ENCODE assay signal across 9 mouse cellular contexts in genomic region chr8:117379131-117379530, GRCm38 (mm10).
A peak's percentile ranks its signal among the peaks of the same experiment; 100 is the strongest.
DNase-seq lines count a peak whose midpoint lies in the region; ATAC-seq lines count a peak whose summit lies in the region.
"Had no signal": no experiment of that assay in that cellular context is flagged by ENCODE, and none has a peak within 500 bp of the region (broad histone marks: within the 10 kb centered on the region; RNA-seq: fewer than 3 reads in every experiment).

No protein-coding gene starts in this region.

- peaks cover 19% of the 10 kb centered on the region for H3K4me1 ChIP-seq in forebrain, embryonic 10.5 days
- peaks cover 17% of the 10 kb centered on the region for H3K4me1 ChIP-seq in forebrain, embryonic 16.5 days (replicated peaks; ENCODE audit: control insufficient read depth, insufficient read depth, low read length)
- peaks cover 10% of the 10 kb centered on the region; the same call in 1 of the 2 replicates for H3K4me1 ChIP-seq in intestine, embryonic 15.5 days (replicated peaks)
- no peaks in the 10 kb centered on the region for H3K4me1 ChIP-seq in midbrain, embryonic 11.5 days (ENCODE audit: control insufficient read depth, insufficient read depth, low read length)

- H3K9ac ChIP-seq in forebrain, embryonic 16.5 days (replicated peaks; ENCODE audit: low read depth, low read length): no peak overlapping the region
- H3K9ac ChIP-seq in intestine, embryonic 15.5 days: no peak overlapping the region
- no peak overlapping the region for H3K9ac ChIP-seq in midbrain, embryonic 11.5 days (ENCODE audit: low read length)
- H3K9ac ChIP-seq: midbrain, embryonic 12.5 days had no signal

- H3K4me2 ChIP-seq in forebrain, embryonic 16.5 days (ENCODE audit: low read length): no peak overlapping the region
- no peak overlapping the region for H3K4me2 ChIP-seq in intestine, embryonic 15.5 days (replicated peaks)
- no peak overlapping the region for H3K4me2 ChIP-seq in midbrain, embryonic 11.5 days
- H3K4me2 ChIP-seq: midbrain, embryonic 12.5 days had no signal

- peaks cover 4% of the 10 kb centered on the region; the same call in 1 of the 2 replicates for H3K9me3 ChIP-seq in forebrain, embryonic 10.5 days
- no peaks in the 10 kb centered on the region for H3K9me3 ChIP-seq in forebrain, embryonic 16.5 days (ENCODE audit: control insufficient read depth, low read length)
- no peaks in the 10 kb centered on the region for H3K9me3 ChIP-seq in intestine, embryonic 15.5 days
- H3K9me3 ChIP-seq in midbrain, embryonic 11.5 days (ENCODE audit: control insufficient read depth, low read length): peaks cover 2% of the 10 kb centered on the region; the same call in 1 of the 2 replicates

- no peaks in the 10 kb centered on the region for H3K27me3 ChIP-seq in forebrain, embryonic 10.5 days (ENCODE audit: poor library complexity, severe bottlenecking)
- no peaks in the 10 kb centered on the region for H3K27me3 ChIP-seq in forebrain, embryonic 16.5 days (replicated peaks; ENCODE audit: control insufficient read depth, insufficient read depth, low read length)
- H3K27me3 ChIP-seq in intestine, embryonic 15.5 days (replicated peaks): no peaks in the 10 kb centered on the region
- H3K27me3 ChIP-seq in midbrain, embryonic 11.5 days (ENCODE audit: control insufficient read depth, insufficient read depth, low read length): no peaks in the 10 kb centered on the region
- H3K27me3 ChIP-seq: midbrain, embryonic 12.5 days had no signal

- H3K36me3 ChIP-seq in forebrain, embryonic 10.5 days (replicated peaks): peaks cover 58% of the 10 kb centered on the region
- H3K36me3 ChIP-seq in forebrain, embryonic 16.5 days (ENCODE audit: control insufficient read depth, insufficient read depth): no peaks in the 10 kb centered on the region
- 0 out of 2 replicates have a peak, but pooled peaks cover 2% of the 10 kb centered on the region for H3K36me3 ChIP-seq in intestine, embryonic 15.5 days
- no peaks in the 10 kb centered on the region for H3K36me3 ChIP-seq in midbrain, embryonic 11.5 days (ENCODE audit: control insufficient read depth, insufficient read depth, low read length)

- DNase-seq in forebrain, embryonic 10.5 days (ENCODE audit: extremely low spot score, low spot score): peak; percentile 24
- DNase-seq in gastrocnemius, postnatal 10 days: peak; percentile 67
- peak; percentile 64 to 81 for DNase-seq in left cerebral cortex, adult 8-10 months (ENCODE audit: low spot score in 2 of 2)
- no peak for DNase-seq in midbrain, embryonic 11.5 days (ENCODE audit: low spot score, missing footprints)
- peak; percentile 38 to 74 for DNase-seq in spleen, postnatal 4 days (ENCODE audit: low spot score in 2 of 2)

- 57% methylated on average over 10 of the region's 10 CpGs for WGBS in forebrain, embryonic 10.5 days
- WGBS in forebrain, embryonic 16.5 days: 62% methylated on average over 10 of the region's 10 CpGs
- WGBS in intestine, embryonic 15.5 days: 47% methylated on average over 10 of the region's 10 CpGs
- WGBS in midbrain, embryonic 11.5 days: 59% methylated on average over 10 of the region's 10 CpGs

- no peak overlapping the region for H3K4me3 ChIP-seq in forebrain, embryonic 10.5 days
- no peak overlapping the region for H3K4me3 ChIP-seq in forebrain, embryonic 16.5 days (replicated peaks; ENCODE audit: low read length)
- H3K4me3 ChIP-seq in intestine, embryonic 15.5 days (replicated peaks): no peak overlapping the region
- H3K4me3 ChIP-seq in midbrain, embryonic 11.5 days (ENCODE audit: low read depth, low read length): no peak overlapping the region
- H3K4me3 ChIP-seq: midbrain, embryonic 12.5 days had no signal

- H3K27ac ChIP-seq in forebrain, embryonic 10.5 days: 0 out of 2 replicates have a peak overlapping the region, but pooled peaks have one; percentile 48
- no peak overlapping the region for H3K27ac ChIP-seq in forebrain, embryonic 16.5 days (ENCODE audit: low read length)
- no peak overlapping the region for H3K27ac ChIP-seq in intestine, embryonic 15.5 days
- H3K27ac ChIP-seq in midbrain, embryonic 11.5 days (ENCODE audit: low read depth, low read length): no peak overlapping the region
- H3K27ac ChIP-seq: midbrain, embryonic 12.5 days had no signal

- ATAC-seq in forebrain, embryonic 16.5 days: no peak
- ATAC-seq in common myeloid progenitor, adult 5-6 weeks (replicated peaks; ENCODE audit: low read depth, poor library complexity, severe bottlenecking): 0 out of 2 replicates have a peak, but pooled peaks have one; percentile 34
- ATAC-seq in intestine, embryonic 15.5 days: peak; percentile 42; the same call in 1 of the 2 replicates
- peak; percentile 68 for ATAC-seq in midbrain, embryonic 11.5 days (ENCODE audit: low FRiP score)
